Mouse (Mus musculus): ENCODE data around the gene Usp32.

Usp32 gene

GRCm38 (mm10) chr11:84978113-84978512, 161.8 kb downstream of the Usp32 start:
- peak; percentile 67 to 84 for DNase-seq

GRCm38 (mm10) chr11:84977385-84977952, 162.5 kb downstream of the Usp32 start:
- no peak for DNase-seq

GRCm38 (mm10) chr11:84976706-84977105, 163.3 kb downstream of the Usp32 start:
- no peak for DNase-seq

- no peak for DNase-seq
Measured at GRCm38 (mm10) chr11:84974582-84974981, 165.4 kb downstream of the Usp32 start.

- no peak for DNase-seq
Measured at GRCm38 (mm10) chr11:84973661-84974060, 166.3 kb downstream of the Usp32 start.

GRCm38 (mm10) chr11:84972067-84972466, 167.9 kb downstream of the Usp32 start:
- DNase-seq, result peak; percentile 57 to 67

GRCm38 (mm10) chr11:84968775-84969174, 171.2 kb downstream of the Usp32 start:
- peak; percentile 87 to 91 for DNase-seq

GRCm38 (mm10) chr11:84968309-84968708, 171.7 kb downstream of the Usp32 start:
- no peak for DNase-seq

GRCm38 (mm10) chr11:84967113-84967512, 172.8 kb downstream of the Usp32 start:
- DNase-seq, result no peak

- no peak for DNase-seq
Measured at GRCm38 (mm10) chr11:84966696-84967095, 173.3 kb downstream of the Usp32 start.

GRCm38 (mm10) chr11:84963556-84963955, 176.4 kb downstream of the Usp32 start:
- peak; percentile 40 to 70 for DNase-seq

- DNase-seq, result peak in 1 of 2 experiments; percentile 30
Measured at GRCm38 (mm10) chr11:84962536-84962935, 177.4 kb downstream of the Usp32 start.

GRCm38 (mm10) chr11:84961571-84961970, 178.4 kb downstream of the Usp32 start:
- DNase-seq, result no peak

GRCm38 (mm10) chr11:84960780-84961179, 179.2 kb downstream of the Usp32 start:
- no peak for DNase-seq

- no peak for DNase-seq
Measured at GRCm38 (mm10) chr11:84960291-84960690, 179.7 kb downstream of the Usp32 start.

- DNase-seq, result peak; percentile 84 to 87
Measured at GRCm38 (mm10) chr11:84959701-84960181, 180.2 kb downstream of the Usp32 start.

GRCm38 (mm10) chr11:84959181-84959580, 180.8 kb downstream of the Usp32 start:
- peak; percentile 40 to 73 for DNase-seq

- peak; percentile 47 to 66 for DNase-seq
Measured at GRCm38 (mm10) chr11:84958271-84958630, 181.7 kb downstream of the Usp32 start.

GRCm38 (mm10) chr11:84957591-84958270, 182.2 kb downstream of the Usp32 start, which contains the start of gene Car4:
Gene Car4, plus strand, starts transcription at chr11:84957786.
- DNase-seq, result peak; percentile 43 to 68

- DNase-seq, result no peak
Measured at GRCm38 (mm10) chr11:84957171-84957570, 182.8 kb downstream of the Usp32 start.

- no peak for DNase-seq
Measured at GRCm38 (mm10) chr11:84956400-84956799, 183.6 kb downstream of the Usp32 start.

GRCm38 (mm10) chr11:84952611-84953010, 187.3 kb downstream of the Usp32 start:
- DNase-seq, result no peak

- DNase-seq, result peak; percentile 84 to 87
Measured at GRCm38 (mm10) chr11:84948526-84948925, 191.4 kb downstream of the Usp32 start.

- DNase-seq, result no peak
Measured at GRCm38 (mm10) chr11:84948114-84948513, 191.8 kb downstream of the Usp32 start.
